Comparison of ENCODE assay signal across 11 mouse cellular contexts in the genomic region with DNA sequence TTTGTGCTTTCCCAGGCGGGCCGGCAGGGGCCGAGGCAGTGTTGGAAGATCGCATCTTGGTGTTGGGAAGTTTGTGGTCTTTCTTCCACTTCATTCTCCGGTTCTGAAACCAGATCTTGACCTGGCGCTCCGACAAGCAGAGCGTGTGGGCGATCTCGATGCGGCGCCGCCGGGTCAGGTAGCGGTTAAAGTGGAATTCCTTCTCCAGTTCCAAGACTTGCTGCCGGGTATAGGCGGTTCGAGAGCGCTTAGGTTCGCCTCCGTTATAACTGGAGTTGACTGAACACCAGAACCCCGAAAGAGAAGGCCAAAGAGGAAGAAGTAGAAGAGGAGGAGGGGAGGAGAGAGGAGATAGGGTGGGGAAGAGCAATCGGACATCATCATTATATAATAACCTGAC. TPM values are rescaled to one million over a fixed set of nuclear protein-coding genes. Genes with fewer than 3 reads are reported as not detected.
A peak's percentile ranks its signal among the peaks of the same experiment; 100 is the strongest.
DNase-seq lines count a peak whose midpoint lies in the region; ATAC-seq lines count a peak whose summit lies in the region.
"Had no signal": no experiment of that assay in that cellular context is flagged by ENCODE, and none has a peak within 500 bp of the region (broad histone marks: within the 10 kb centered on the region; RNA-seq: fewer than 3 reads in every experiment).

No protein-coding gene starts in this region.

- peaks cover 11% of the 10 kb centered on the region; the same call in 1 of the 2 replicates for H3K4me1 ChIP-seq in heart, embryonic 11.5 days (ENCODE audit: control insufficient read depth, insufficient read depth, low read length)
- H3K4me1 ChIP-seq in embryonic facial prominence, embryonic 10.5 days: peaks cover 14% of the 10 kb centered on the region
- H3K4me1 ChIP-seq in kidney, embryonic 15.5 days: peaks cover 93% of the 10 kb centered on the region

- H3K9ac ChIP-seq in heart, embryonic 11.5 days (ENCODE audit: low read depth, low read length): 0 out of 2 replicates have a peak overlapping the region, but pooled peaks have one; percentile 22
- no peak overlapping the region for H3K9ac ChIP-seq in kidney, embryonic 15.5 days

- intact Hi-C loops in heart, postnatal 10 days (cut with DNase I): loop anchor here (2.0 to 5.0 kb wide), 2 partner anchors 28 to 103 kb away; no protein-coding TSS in a partner anchor

- no peak overlapping the region for H3K27ac ChIP-seq in heart, embryonic 11.5 days (ENCODE audit: low read depth, low read length)
- H3K27ac ChIP-seq in embryonic facial prominence, embryonic 10.5 days (replicated peaks): no peak overlapping the region
- peak overlapping the region; percentile 95 for H3K27ac ChIP-seq in kidney, embryonic 15.5 days

- H3K27me3 ChIP-seq in heart, embryonic 11.5 days (ENCODE audit: control insufficient read depth, insufficient read depth, low read length): peaks cover 97% of the 10 kb centered on the region
- peaks cover 100% of the 10 kb centered on the region for H3K27me3 ChIP-seq in embryonic facial prominence, embryonic 10.5 days (replicated peaks; ENCODE audit: low read depth, poor library complexity, severe bottlenecking)
- H3K27me3 ChIP-seq in kidney, embryonic 15.5 days: no peaks in the 10 kb centered on the region

- WGBS in heart, embryonic 11.5 days (ENCODE audit: insufficient replicate concordance): 1% methylated on average over 23 of the region's 23 CpGs
- under 1% methylated on average over 23 of the region's 23 CpGs for WGBS in embryonic facial prominence, embryonic 10.5 days
- WGBS in kidney, embryonic 15.5 days: 6% methylated on average over 23 of the region's 23 CpGs

- H3K36me3 ChIP-seq in heart, embryonic 11.5 days (ENCODE audit: control insufficient read depth, insufficient read depth, low read length): no peaks in the 10 kb centered on the region
- no peaks in the 10 kb centered on the region for H3K36me3 ChIP-seq in embryonic facial prominence, embryonic 10.5 days (replicated peaks)
- H3K36me3 ChIP-seq in kidney, embryonic 15.5 days: 0 out of 2 replicates have a peak, but pooled peaks cover 3% of the 10 kb centered on the region

- no peaks in the 10 kb centered on the region for H3K9me3 ChIP-seq in heart, embryonic 11.5 days (replicated peaks; ENCODE audit: control insufficient read depth, low read length)
- H3K9me3 ChIP-seq in embryonic facial prominence, embryonic 10.5 days: no peaks in the 10 kb centered on the region
- no peaks in the 10 kb centered on the region for H3K9me3 ChIP-seq in kidney, embryonic 15.5 days (replicated peaks)

- peak overlapping the region; percentile 78 for H3K4me2 ChIP-seq in heart, embryonic 11.5 days
- peak overlapping the region; percentile 93 for H3K4me2 ChIP-seq in kidney, embryonic 15.5 days

- no peak for DNase-seq in heart, postnatal 10 days
- peak; percentile 47 for DNase-seq in embryonic facial prominence, embryonic 10.5 days (ENCODE audit: low spot score)
- DNase-seq in lung, postnatal 10 days: peak; percentile 75
- DNase-seq in cerebellum, postnatal 25 days: no peak
- no peak for DNase-seq in layer of hippocampus, postnatal 10 days (ENCODE audit: low spot score in 2 of 2)

- H3K4me3 ChIP-seq in heart, embryonic 11.5 days (ENCODE audit: low read depth, low read length): peak overlapping the region; percentile 53; the same call in 1 of the 2 replicates
- no peak overlapping the region for H3K4me3 ChIP-seq in embryonic facial prominence, embryonic 10.5 days
- H3K4me3 ChIP-seq in kidney, embryonic 15.5 days (replicated peaks): peak overlapping the region; percentile 62

- ATAC-seq in heart, embryonic 11.5 days (replicated peaks; ENCODE audit: insufficient number of reproducible peaks, low FRiP score, low TSS enrichment): no peak
- no peak for ATAC-seq in kidney, embryonic 15.5 days (replicated peaks; ENCODE audit: low FRiP score)
- ATAC-seq in erythroid progenitor cell, adult 5-6 weeks (replicated peaks; ENCODE audit: low FRiP score, poor library complexity, severe bottlenecking): no peak

RNA-seq across cellular contexts. Expression of a gene that starts 1.1 kb away (rescaled TPM):
- polyA plus RNA-seq in heart, embryonic 11.5 days (2014; fragmentation: Nextera tagmentation; extraction: Ambion mirVana): 0.68 and 1.4 TPM in 2 replicates
- 1 to 10 TPM in 1 of 2 experiments, under 1 TPM in 1; 0.69 to 1.3 TPM for total RNA-seq in heart, postnatal 10 days (2021)
- polyA plus RNA-seq in embryonic facial prominence, embryonic 10.5 days (2016; fragmentation: Nextera tagmentation; extraction: Ambion mirVana): 0.09 TPM in 1 of 2 replicates, not detected in the other
- polyA plus RNA-seq in kidney, embryonic 15.5 days (2015; fragmentation: Nextera tagmentation; extraction: Ambion mirVana): 1.5 and 1.8 TPM in 2 replicates
- not detected in 2 replicates for total RNA-seq in erythroid progenitor cell, adult 5-6 weeks (2015; ENCODE audit: low replicate concordance)
- total RNA-seq in erythroid progenitor cell, adult 5-6 weeks (2017; ENCODE audit: low replicate concordance): not detected in 2 replicates
- total RNA-seq in layer of hippocampus, postnatal 10 days (2021): not detected
- polyA plus RNA-seq: cortical plate, adult 2 months had no signal

RNA-seq across cellular contexts. Expression of a gene that starts 13.1 kb away (rescaled TPM):
- 0.45 and 0.57 TPM in 2 replicates for polyA plus RNA-seq in heart, embryonic 11.5 days (2014; fragmentation: Nextera tagmentation; extraction: Ambion mirVana)
- total RNA-seq in heart, postnatal 10 days (2021): under 1 TPM; 0.10 to 0.17 TPM
- polyA plus RNA-seq in embryonic facial prominence, embryonic 10.5 days (2016; fragmentation: Nextera tagmentation; extraction: Ambion mirVana): 0.12 and 0.64 TPM in 2 replicates
- 2.1 and 2.4 TPM in 2 replicates for polyA plus RNA-seq in kidney, embryonic 15.5 days (2015; fragmentation: Nextera tagmentation; extraction: Ambion mirVana)
- not detected in 2 replicates for total RNA-seq in erythroid progenitor cell, adult 5-6 weeks (2015; ENCODE audit: low replicate concordance)
- not detected in 2 replicates for total RNA-seq in erythroid progenitor cell, adult 5-6 weeks (2017; ENCODE audit: low replicate concordance)
- total RNA-seq in layer of hippocampus, postnatal 10 days (2021): not detected
- total RNA-seq: hematopoietic stem cell, adult 5-6 weeks had no signal
- polyA plus RNA-seq: cortical plate, adult 2 months had no signal

RNA-seq across cellular contexts. Expression of a gene that starts 14.0 kb away (rescaled TPM):
- 2.4 and 2.6 TPM in 2 replicates for polyA plus RNA-seq in heart, embryonic 11.5 days (2014; fragmentation: Nextera tagmentation; extraction: Ambion mirVana)
- total RNA-seq in heart, postnatal 10 days (2021): 1 to 10 TPM; 1.2 to 1.6 TPM
- 0.23 TPM in 1 of 2 replicates, not detected in the other for polyA plus RNA-seq in embryonic facial prominence, embryonic 10.5 days (2016; fragmentation: Nextera tagmentation; extraction: Ambion mirVana)
- polyA plus RNA-seq in kidney, embryonic 15.5 days (2015; fragmentation: Nextera tagmentation; extraction: Ambion mirVana): 11.0 and 11.5 TPM in 2 replicates
- total RNA-seq in erythroid progenitor cell, adult 5-6 weeks (2015; ENCODE audit: low replicate concordance): not detected in 2 replicates
- total RNA-seq in erythroid progenitor cell, adult 5-6 weeks (2017; ENCODE audit: low replicate concordance): not detected in 2 replicates
- total RNA-seq in layer of hippocampus, postnatal 10 days (2021): not detected
- polyA plus RNA-seq: cortical plate, adult 2 months had no signal

RNA-seq across cellular contexts. Expression of a gene that starts 18.1 kb away (rescaled TPM):
- not detected in 2 replicates for polyA plus RNA-seq in heart, embryonic 11.5 days (2014; fragmentation: Nextera tagmentation; extraction: Ambion mirVana)
- total RNA-seq in heart, postnatal 10 days (2021): not detected
- not detected in 2 replicates for polyA plus RNA-seq in embryonic facial prominence, embryonic 10.5 days (2016; fragmentation: Nextera tagmentation; extraction: Ambion mirVana)
- polyA plus RNA-seq in kidney, embryonic 15.5 days (2015; fragmentation: Nextera tagmentation; extraction: Ambion mirVana): 4.2 and 4.3 TPM in 2 replicates
- not detected in 2 replicates for total RNA-seq in erythroid progenitor cell, adult 5-6 weeks (2015; ENCODE audit: low replicate concordance)
- not detected in 2 replicates for total RNA-seq in erythroid progenitor cell, adult 5-6 weeks (2017; ENCODE audit: low replicate concordance)
- not detected for total RNA-seq in layer of hippocampus, postnatal 10 days (2021)
- polyA plus RNA-seq: cortical plate, adult 2 months; liver, embryonic 16.5 days had no signal

RNA-seq across cellular contexts. Expression of a gene that starts 22.7 kb away (rescaled TPM):
- 1.5 and 2.2 TPM in 2 replicates for polyA plus RNA-seq in heart, embryonic 11.5 days (2014; fragmentation: Nextera tagmentation; extraction: Ambion mirVana)
- 1 to 10 TPM; 1.5 TPM for total RNA-seq in heart, postnatal 10 days (2021)
- 0.66 and 2.2 TPM in 2 replicates for polyA plus RNA-seq in embryonic facial prominence, embryonic 10.5 days (2016; fragmentation: Nextera tagmentation; extraction: Ambion mirVana)
- polyA plus RNA-seq in kidney, embryonic 15.5 days (2015; fragmentation: Nextera tagmentation; extraction: Ambion mirVana): 9.5 and 11.8 TPM in 2 replicates
- total RNA-seq in erythroid progenitor cell, adult 5-6 weeks (2015; ENCODE audit: low replicate concordance): not detected in 2 replicates
- 0.45 TPM in 1 of 2 replicates, not detected in the other for total RNA-seq in erythroid progenitor cell, adult 5-6 weeks (2017; ENCODE audit: low replicate concordance)
- not detected for total RNA-seq in layer of hippocampus, postnatal 10 days (2021)
- polyA plus RNA-seq: cortical plate, adult 2 months had no signal

Comparison
In these comparisons a context has a peak if more than half of its experiments do, and no peak if none do; other contexts are left out.
1. DNase-seq: peak in embryonic facial prominence, embryonic 10.5 days (single experiment) and lung, postnatal 10 days (single experiment); none in heart, postnatal 10 days (0 of 2), cerebellum, postnatal 25 days (0 of 2) and layer of hippocampus, postnatal 10 days (0 of 2).